Mouse (Mus musculus): ENCODE measurements at regions not wholly inside any gene's neighbourhood (a gene's known extent, or its start where the extent isn't known, plus 50 kb on each side); places are given as distances from the start of the nearest gene placed in this dataset.

DNA sequence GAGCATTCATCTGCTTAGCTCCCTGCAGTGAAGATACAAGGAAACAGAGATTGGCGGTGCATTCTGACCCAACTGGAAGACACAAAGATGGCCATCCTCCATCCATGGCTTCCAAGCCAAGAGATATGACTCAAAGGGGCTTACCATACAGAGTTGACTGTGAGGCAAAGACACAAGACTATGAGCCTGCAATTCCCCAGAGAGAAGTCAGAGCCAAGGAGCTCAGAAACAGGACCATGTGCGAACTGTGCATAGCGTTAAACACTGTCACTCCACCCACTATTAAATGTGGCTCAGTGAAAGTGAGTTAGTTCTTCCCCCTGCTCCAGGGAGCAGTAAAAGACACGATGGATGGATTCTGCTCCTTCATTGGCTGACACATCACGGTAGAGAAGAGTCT lies 500.1 kb upstream of the Tnp1 start:
- Histone ChIP-seq H3ac (ENCODE audit: control insufficient read depth, insufficient read length, low read depth) (no peak overlapping the region), H3K4me3 (ENCODE audit: insufficient read depth, poor library complexity, severe bottlenecking) (no peak overlapping the region), H3K79me2 (ENCODE audit: control insufficient read depth, insufficient read depth) (no peaks in the 10 kb centered on the region), H3K79me3 (ENCODE audit: low read depth) (no peaks in the 10 kb centered on the region), H3K36me3 (ENCODE audit: control insufficient read depth, insufficient read depth) (no peaks in the 10 kb centered on the region), H3K27me3 (ENCODE audit: control insufficient read depth, insufficient read depth, insufficient read length) (peaks cover 3% of the 10 kb centered on the region)
- no peak for TF ChIP-seq MYOG (IDR thresholded peaks at IDR 0.05; ENCODE audit: control insufficient read depth, extremely low read depth, insufficient read length)
- TF ChIP-seq USF1 (IDR thresholded peaks at IDR 0.05; ENCODE audit: low read depth) = no peak
- TF ChIP-seq MAX (IDR thresholded peaks at IDR 0.05) = no peak
- TF ChIP-seq FOSL1 (IDR thresholded peaks at IDR 0.05; ENCODE audit: insufficient read depth, low read length, poor library complexity, severe bottlenecking) = no peak
- no peak for TF ChIP-seq CEBPB (IDR thresholded peaks at IDR 0.05; ENCODE audit: low read depth)
- no peak for TF ChIP-seq CTCF (IDR thresholded peaks at IDR 0.05; ENCODE audit: control insufficient read depth, insufficient read depth, insufficient read length)
- TF ChIP-seq MYOD1 (IDR thresholded peaks at IDR 0.05; ENCODE audit: control insufficient read depth, insufficient read length, low read depth) = no peak

DNA sequence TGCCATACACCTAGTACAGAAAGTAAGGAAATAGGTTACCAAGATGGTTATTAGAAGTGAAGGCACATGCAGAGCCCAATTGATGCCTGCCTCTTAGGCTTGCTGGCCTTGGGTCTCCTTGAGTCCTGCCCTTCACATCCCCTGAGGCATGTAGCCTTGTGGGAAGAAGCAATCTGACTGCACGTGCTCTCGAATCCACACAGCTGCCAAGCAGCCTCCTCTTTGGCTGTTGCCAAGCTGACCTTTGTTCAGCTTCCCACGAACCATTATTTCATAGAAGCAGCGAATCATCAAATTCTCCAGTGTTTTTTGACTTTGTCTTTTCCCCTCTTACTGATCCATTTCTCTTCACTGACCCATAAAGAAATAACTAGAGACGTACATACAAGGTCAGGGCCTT lies 498.1 kb upstream of the Tnp1 start:
- Histone ChIP-seq H3K4me3 (ENCODE audit: insufficient read depth, poor library complexity, severe bottlenecking) (no peak overlapping the region), H3K27me3 (ENCODE audit: control insufficient read depth, insufficient read depth, insufficient read length) (peaks cover 3% of the 10 kb centered on the region), H3K79me2 (ENCODE audit: control insufficient read depth, insufficient read depth) (no peaks in the 10 kb centered on the region), H3K79me3 (ENCODE audit: low read depth) (no peaks in the 10 kb centered on the region), H3K36me3 (ENCODE audit: control insufficient read depth, insufficient read depth) (no peaks in the 10 kb centered on the region), H3ac (ENCODE audit: control insufficient read depth, insufficient read length, low read depth) (no peak overlapping the region)
- TF ChIP-seq CEBPB (IDR thresholded peaks at IDR 0.05; ENCODE audit: low read depth) (no peak), MYOD1 (IDR thresholded peaks at IDR 0.05; ENCODE audit: control insufficient read depth, insufficient read length, low read depth) (no peak), FOSL1 (IDR thresholded peaks at IDR 0.05; ENCODE audit: insufficient read depth, low read length, poor library complexity, severe bottlenecking) (no peak), USF1 (IDR thresholded peaks at IDR 0.05; ENCODE audit: low read depth) (no peak), MAX (IDR thresholded peaks at IDR 0.05) (no peak), CTCF (IDR thresholded peaks at IDR 0.05; ENCODE audit: control insufficient read depth, insufficient read depth, insufficient read length) (no peak), MYOG (IDR thresholded peaks at IDR 0.05; ENCODE audit: control insufficient read depth, extremely low read depth, insufficient read length) (no peak)

DNA sequence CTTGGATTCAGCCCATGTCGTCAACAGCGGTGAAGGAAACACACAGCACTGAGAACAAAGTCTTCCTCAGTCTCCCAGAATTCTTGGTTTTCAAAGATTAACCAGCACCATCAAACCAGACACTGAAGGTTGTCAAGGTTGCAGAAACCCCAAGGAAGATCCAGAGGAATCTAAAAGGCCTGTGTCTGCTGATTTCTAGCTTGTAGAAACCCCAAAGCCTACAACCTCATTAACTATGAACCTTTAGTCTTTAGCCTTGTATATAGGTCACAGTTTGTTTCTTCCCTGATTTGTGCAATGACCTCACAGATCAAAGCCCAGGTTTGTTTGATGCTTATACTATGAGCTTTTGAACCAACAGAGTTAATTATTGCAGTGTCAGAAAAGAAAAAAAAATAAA lies 497.1 kb upstream of the Tnp1 start:
- no peak overlapping the region for H3K4me3 ChIP-seq (ENCODE audit: insufficient read depth, poor library complexity, severe bottlenecking)
- peaks cover 3% of the 10 kb centered on the region for H3K27me3 ChIP-seq (ENCODE audit: control insufficient read depth, insufficient read depth, insufficient read length)
- no peaks in the 10 kb centered on the region for H3K79me3 ChIP-seq (ENCODE audit: low read depth)
- TF ChIP-seq MAX (IDR thresholded peaks at IDR 0.05) (no peak), FOSL1 (IDR thresholded peaks at IDR 0.05; ENCODE audit: insufficient read depth, low read length, poor library complexity, severe bottlenecking) (no peak), CEBPB (IDR thresholded peaks at IDR 0.05; ENCODE audit: low read depth) (no peak), CTCF (IDR thresholded peaks at IDR 0.05; ENCODE audit: control insufficient read depth, insufficient read depth, insufficient read length) (no peak), MYOD1 (IDR thresholded peaks at IDR 0.05; ENCODE audit: control insufficient read depth, insufficient read length, low read depth) (no peak), USF1 (IDR thresholded peaks at IDR 0.05; ENCODE audit: low read depth) (no peak), MYOG (IDR thresholded peaks at IDR 0.05; ENCODE audit: control insufficient read depth, extremely low read depth, insufficient read length) (no peak)
- no peaks in the 10 kb centered on the region for H3K36me3 ChIP-seq (ENCODE audit: control insufficient read depth, insufficient read depth)
- H3K79me2 ChIP-seq (ENCODE audit: control insufficient read depth, insufficient read depth) = no peaks in the 10 kb centered on the region
- H3ac ChIP-seq (ENCODE audit: control insufficient read depth, insufficient read length, low read depth) = no peak overlapping the region

DNA sequence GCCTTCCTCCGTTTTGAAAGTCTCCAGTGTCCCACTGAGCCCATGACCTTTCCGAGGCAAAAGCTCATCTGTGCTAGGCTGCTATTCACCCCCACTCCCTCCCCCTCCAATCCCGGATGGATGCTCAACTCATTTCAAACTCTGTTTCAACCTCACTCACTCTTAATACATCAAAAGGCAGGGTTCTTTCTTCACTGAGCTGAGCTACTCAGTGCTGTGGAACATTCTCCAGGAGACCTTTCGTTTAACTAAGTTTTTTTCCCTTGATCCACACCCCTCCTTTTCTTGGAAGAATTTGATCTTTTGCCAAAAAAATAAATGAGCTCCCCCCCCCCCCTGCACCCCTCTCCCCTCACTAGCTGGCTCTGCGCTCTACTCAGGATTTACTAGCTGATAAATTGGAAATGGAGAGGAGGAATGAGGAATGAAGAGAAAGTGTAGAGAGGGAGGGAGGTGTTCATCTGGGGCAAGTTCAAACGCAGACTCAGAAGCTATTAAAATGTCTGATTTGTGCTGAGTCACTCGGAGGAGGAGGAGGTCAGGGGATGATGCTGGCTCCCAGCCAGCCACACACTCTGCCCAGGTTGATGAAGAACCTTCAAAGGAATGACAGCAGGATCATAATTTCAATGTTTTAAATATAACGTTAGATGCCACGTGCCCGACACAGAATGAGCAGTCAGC lies 491.5 kb upstream of the Tnp1 start:
- Histone ChIP-seq H3K36me3 (ENCODE audit: control insufficient read depth, insufficient read depth) (no peaks in the 10 kb centered on the region), H3K79me3 (ENCODE audit: low read depth) (no peaks in the 10 kb centered on the region), H3K4me3 (ENCODE audit: insufficient read depth, poor library complexity, severe bottlenecking) (no peak overlapping the region), H3ac (ENCODE audit: control insufficient read depth, insufficient read length, low read depth) (no peak overlapping the region), H3K27me3 (ENCODE audit: control insufficient read depth, insufficient read depth, insufficient read length) (peaks cover 3% of the 10 kb centered on the region), H3K79me2 (ENCODE audit: control insufficient read depth, insufficient read depth) (no peaks in the 10 kb centered on the region)
- TF ChIP-seq MYOD1 (IDR thresholded peaks at IDR 0.05; ENCODE audit: control insufficient read depth, insufficient read length, low read depth) (no peak), CTCF (IDR thresholded peaks at IDR 0.05; ENCODE audit: control insufficient read depth, insufficient read depth, insufficient read length) (no peak), CEBPB (IDR thresholded peaks at IDR 0.05; ENCODE audit: low read depth) (no peak), MAX (IDR thresholded peaks at IDR 0.05) (no peak), MYOG (IDR thresholded peaks at IDR 0.05; ENCODE audit: control insufficient read depth, extremely low read depth, insufficient read length) (no peak), FOSL1 (IDR thresholded peaks at IDR 0.05; ENCODE audit: insufficient read depth, low read length, poor library complexity, severe bottlenecking) (no peak), USF1 (IDR thresholded peaks at IDR 0.05; ENCODE audit: low read depth) (no peak)

DNA sequence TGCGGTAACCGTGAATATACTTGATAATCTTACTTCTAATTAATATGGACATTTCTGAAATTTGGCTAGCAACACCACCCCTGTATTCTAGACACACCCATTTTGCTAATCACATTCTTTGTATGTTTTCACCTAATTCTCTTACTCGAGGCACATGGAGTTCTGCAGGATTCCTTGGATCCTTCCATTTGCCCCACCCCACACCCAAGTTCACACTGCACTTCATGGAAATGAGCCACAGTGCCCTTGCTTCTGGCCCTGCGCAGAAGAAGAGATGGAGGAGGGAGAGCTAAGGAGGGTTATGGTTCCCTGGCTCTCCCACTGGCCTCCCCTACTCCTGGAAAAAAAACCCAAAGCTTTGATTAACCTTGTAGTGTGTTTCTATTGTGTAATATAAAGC lies 487.9 kb upstream of the Tnp1 start:
- TF ChIP-seq MYOD1 (IDR thresholded peaks at IDR 0.05; ENCODE audit: control insufficient read depth, insufficient read length, low read depth) = no peak
- TF ChIP-seq USF1 (IDR thresholded peaks at IDR 0.05; ENCODE audit: low read depth) = no peak
- TF ChIP-seq CEBPB (IDR thresholded peaks at IDR 0.05; ENCODE audit: low read depth) = no peak
- no peak for TF ChIP-seq CTCF (IDR thresholded peaks at IDR 0.05; ENCODE audit: control insufficient read depth, insufficient read depth, insufficient read length)
- TF ChIP-seq FOSL1 (IDR thresholded peaks at IDR 0.05; ENCODE audit: insufficient read depth, low read length, poor library complexity, severe bottlenecking) = no peak
- TF ChIP-seq MYOG (IDR thresholded peaks at IDR 0.05; ENCODE audit: control insufficient read depth, extremely low read depth, insufficient read length) = no peak
- no peak for TF ChIP-seq MAX (IDR thresholded peaks at IDR 0.05)
- H3K27me3 ChIP-seq (ENCODE audit: control insufficient read depth, insufficient read depth, insufficient read length) = no peaks in the 10 kb centered on the region
- no peak overlapping the region for H3ac ChIP-seq (ENCODE audit: control insufficient read depth, insufficient read length, low read depth)

More for the DNA sequence above, 487.9 kb upstream of the Tnp1 start:
- Histone ChIP-seq H3K79me2 (ENCODE audit: control insufficient read depth, insufficient read depth) (no peaks in the 10 kb centered on the region), H3K79me3 (ENCODE audit: low read depth) (no peaks in the 10 kb centered on the region), H3K4me3 (ENCODE audit: insufficient read depth, poor library complexity, severe bottlenecking) (no peak overlapping the region), H3K36me3 (ENCODE audit: control insufficient read depth, insufficient read depth) (no peaks in the 10 kb centered on the region)

All from C2C12 (cell line).